Mouse (Mus musculus) lung, postnatal 0 days (tissue): ENCODE measurements at regions not wholly inside any gene's neighbourhood (a gene's known extent, or its start where the extent isn't known, plus 50 kb on each side); places are given as distances from the start of the nearest gene placed in this dataset.

Experiments used
- ATAC-seq: fragments of 200-750 bp; cut with Nextera tagmentation; 2 replicates; pipeline ENCODE4 v1.8.0; 2017; ENCODE audit warnings: moderate library complexity
- DNase-seq: peaks from one replicate; pipeline ENCODE4 v3.0.0-alpha.2; 2016; ENCODE audit warnings: low spot score
- H3K27ac ChIP-seq: fragments of 300-500 bp; sonication (generic); 2 replicates; pipeline ENCODE4 v1.5.1; 2014; ENCODE audit warnings: antibody characterized with exemption, mild to moderate bottlenecking, low read length, mixed read lengths
- H3K27me3 ChIP-seq: fragments of 300-500 bp; sonication (generic); replicated peaks from 2 replicates; pipeline ENCODE4 v1.6.1; 2014; ENCODE audit warnings: low read length, mixed read lengths; ENCODE audit not compliant: insufficient read depth
- H3K36me3 ChIP-seq: fragments of 300-500 bp; sonication (generic); 2 replicates; pipeline ENCODE4 v1.6.1; 2014; ENCODE audit warnings: low read length, mixed read lengths; ENCODE audit not compliant: insufficient read depth
- H3K4me1 ChIP-seq: fragments of 300-500 bp; sonication (generic); 2 replicates; pipeline ENCODE4 v1.6.1; 2014; ENCODE audit warnings: antibody characterized with exemption, low read depth, low read length, mixed read lengths; ENCODE audit not compliant: insufficient read depth
- H3K4me2 ChIP-seq: fragments of 300-500 bp; sonication (generic); replicated peaks from 2 replicates; pipeline ENCODE4 v1.6.1; 2014; ENCODE audit warnings: low read depth, mild to moderate bottlenecking, low read length, moderate library complexity, mixed read lengths
- H3K4me3 ChIP-seq: fragments of 300-500 bp; sonication (generic); 2 replicates; pipeline ENCODE4 v1.5.1; 2014; ENCODE audit warnings: low read depth, low read length
- H3K9ac ChIP-seq: fragments of 300-500 bp; sonication (generic); replicated peaks from 2 replicates; pipeline ENCODE4 v1.6.1; 2014; ENCODE audit warnings: low read depth, mild to moderate bottlenecking
- H3K9me3 ChIP-seq: fragments of 300-500 bp; sonication (generic); 2 replicates; pipeline ENCODE4 v1.6.1; 2016; ENCODE audit warnings: low read length, mixed read lengths
- CTCF ChIP-seq: IDR thresholded peaks from 2 replicates; pipeline ENCODE4 v1.5.1; 2016; ENCODE audit warnings: antibody characterized with exemption, mild to moderate bottlenecking
- EP300 ChIP-seq: IDR thresholded peaks from 2 replicates; pipeline ENCODE4 v1.6.1; 2016; ENCODE audit warnings: antibody characterized with exemption, mild to moderate bottlenecking, control low read depth
- WGBS: fragments of 180-500 bp; shearing (Covaris S2); extraction: QIAGEN DNeasy Blood & Tissue Kit; methylation state at CpG from one replicate; pipeline ENCODE4 v1.1.7; 2014; 5-methylcytosine and 5-hydroxymethylcytosine counted together

DNA sequence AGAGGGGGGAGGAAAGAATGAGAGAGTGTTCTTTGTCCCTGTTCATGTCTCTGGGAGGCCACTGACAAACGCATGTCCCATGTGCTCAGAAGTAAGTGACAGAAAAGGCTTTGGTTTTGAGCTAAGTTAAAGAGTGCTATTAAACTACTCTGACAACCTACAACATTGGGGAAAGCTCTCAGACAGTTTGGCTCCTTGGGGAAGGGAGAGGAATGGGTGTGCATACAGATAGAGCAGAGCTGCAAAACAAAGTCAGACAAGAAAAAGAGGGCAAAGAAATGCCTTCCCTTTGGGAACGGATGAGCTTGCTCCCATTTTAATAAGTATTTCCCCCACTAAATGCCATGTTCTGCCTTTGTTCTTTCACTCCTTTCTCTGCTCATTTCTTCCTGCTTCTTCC lies 94.0 kb downstream of the Ehf start:
- H3K9ac ChIP-seq: no peak overlapping the region
- H3K4me2 ChIP-seq: no peak overlapping the region
- no peaks in the 10 kb centered on the region for H3K27me3 ChIP-seq
- ATAC-seq: no peak
- no peak overlapping the region for H3K4me3 ChIP-seq
- no peaks in the 10 kb centered on the region for H3K36me3 ChIP-seq
- H3K4me1 ChIP-seq: no peaks in the 10 kb centered on the region
- no peaks in the 10 kb centered on the region for H3K9me3 ChIP-seq
- WGBS: 71% methylated on average over 2 of the region's 2 CpGs
- no peak for TF ChIP-seq EP300
- no peak for TF ChIP-seq CTCF
- peak overlapping the region; percentile 63 for H3K27ac ChIP-seq
- no peak for DNase-seq

DNA sequence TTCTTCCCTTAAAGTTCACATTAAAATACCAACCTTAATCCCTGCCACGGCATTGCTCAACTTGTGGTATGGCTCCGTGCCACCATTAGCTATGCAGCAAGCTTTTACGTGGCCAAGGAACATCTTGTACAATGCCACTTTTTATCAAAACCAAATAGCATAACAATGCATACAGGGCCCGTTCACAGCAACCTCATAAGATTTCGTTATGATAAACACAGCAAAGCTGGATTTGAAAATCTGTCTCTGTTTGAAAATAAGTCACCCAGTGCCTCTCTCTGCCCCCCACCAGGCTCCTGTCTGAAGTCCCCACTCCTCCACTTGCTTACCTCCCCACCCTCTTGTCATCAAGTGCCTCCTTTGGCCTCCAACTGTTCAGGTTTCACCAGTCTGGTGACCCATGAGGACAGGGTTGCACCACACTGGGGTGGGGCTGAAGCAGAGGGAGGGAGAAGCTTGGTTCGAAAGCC lies 93.5 kb downstream of the Ehf start:
- Histone ChIP-seq H3K9ac (no peak overlapping the region), H3K27me3 (no peaks in the 10 kb centered on the region), H3K4me3 (no peak overlapping the region), H3K4me1 (no peaks in the 10 kb centered on the region), H3K4me2 (no peak overlapping the region), H3K27ac (peak overlapping the region; percentile 63), H3K9me3 (no peaks in the 10 kb centered on the region), H3K36me3 (no peaks in the 10 kb centered on the region)
- DNase-seq: peak; percentile 86
- 51% methylated on average over 6 of the region's 6 CpGs for WGBS
- TF ChIP-seq CTCF (no peak), EP300 (peak; percentile 94)
- peak; percentile 97 for ATAC-seq

DNA sequence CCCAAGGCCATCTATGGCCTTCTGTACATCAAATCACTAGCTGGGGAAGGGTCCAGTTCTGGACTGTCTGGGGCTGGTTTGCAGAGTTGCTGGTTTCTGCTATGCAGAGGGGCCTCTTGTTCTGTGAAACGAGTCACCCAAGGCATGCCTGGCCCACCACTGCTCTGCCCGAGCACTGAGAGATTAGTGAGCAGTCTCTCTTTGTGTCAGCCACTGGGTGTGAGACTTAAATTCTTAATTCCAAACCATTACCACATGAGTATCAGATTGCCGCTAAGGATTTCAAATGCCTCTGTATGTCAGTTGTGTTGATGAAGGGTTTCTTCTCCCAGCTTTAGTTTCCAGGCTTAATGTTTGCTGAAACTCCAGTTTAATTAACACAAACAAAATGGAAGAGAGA lies 91.9 kb downstream of the Ehf start:
- ATAC-seq (no peak), DNase-seq (no peak)
- Histone ChIP-seq H3K27me3 (no peaks in the 10 kb centered on the region), H3K4me2 (no peak overlapping the region), H3K4me3 (no peak overlapping the region), H3K9ac (no peak overlapping the region), H3K9me3 (no peaks in the 10 kb centered on the region), H3K27ac (no peak overlapping the region), H3K36me3 (no peaks in the 10 kb centered on the region), H3K4me1 (no peaks in the 10 kb centered on the region)
- WGBS: 63% methylated on average over 3 of the region's 3 CpGs
- TF ChIP-seq EP300 (no peak), CTCF (no peak)
